Mouse (Mus musculus) heart, postnatal 36 days (tissue): ENCODE results near the gene AI182371. TPM values are rescaled to one million over a fixed set of nuclear protein-coding genes. Genes with fewer than 3 reads are reported as not detected.
A peak's percentile ranks its signal among the peaks of the same experiment; 100 is the strongest.

ENCODE experiments used
- DNase-seq, 2 experiments: peaks; one replicate each; pipeline ENCODE4 v3.0.0; 2021 to 2022
- intact Hi-C: fragments of 180-260 bp; cut with DNase I; formaldehyde crosslinking; loops from one replicate; pipeline ENCODE4 v1.15.1; 2025
- total RNA-seq, 2 experiments: library from RNA; stranded (reverse); gene quantifications; 2 replicates each; pipeline ENCODE4 v1.2.3; 2021

Gene AI182371
- total RNA-seq, 2 experiments from 2014 or later, result 0.27 TPM; not detected in 1

- intact Hi-C loops, result no loop called here
- DNase-seq, result no peak
Observed at GRCm38 (mm10) chr2:35074328-35074727, 27.0 kb downstream of the AI182371 start.

- intact Hi-C loops, result no loop called here
Observed at GRCm38 (mm10) chr2:35072547-35072946, 28.8 kb downstream of the AI182371 start.

GRCm38 (mm10) chr2:35070275-35070674 lies 31.1 kb downstream of the AI182371 start:
- intact Hi-C loops, result no loop called here

More at GRCm38 (mm10) chr2:35072547-35072946, 28.8 kb downstream of the AI182371 start:
- no peak for DNase-seq

GRCm38 (mm10) chr2:35069124-35069523 lies 32.2 kb downstream of the AI182371 start:
- intact Hi-C loops, result no loop called here
- DNase-seq, result no peak

More at GRCm38 (mm10) chr2:35070275-35070674, 31.1 kb downstream of the AI182371 start:
- DNase-seq, result no peak

- intact Hi-C loops, result no loop called here
Observed at GRCm38 (mm10) chr2:35067117-35067516, 34.2 kb downstream of the AI182371 start.

GRCm38 (mm10) chr2:35066525-35067082 lies 34.7 kb downstream of the AI182371 start:
- intact Hi-C loops, result no loop called here
- no peak for DNase-seq

More at GRCm38 (mm10) chr2:35067117-35067516, 34.2 kb downstream of the AI182371 start:
- no peak for DNase-seq

GRCm38 (mm10) chr2:35063333-35064030 lies 37.9 kb downstream of the AI182371 start:
- DNase-seq, result no peak
- intact Hi-C loops, result no loop called here

- DNase-seq, result no peak
- intact Hi-C loops, result no loop called here
Observed at GRCm38 (mm10) chr2:35061338-35061737, 40.0 kb downstream of the AI182371 start, which contains the start of gene Hc. Gene Hc, minus strand, starts transcription at chr2:35061438.

- intact Hi-C loops, result no loop called here
- DNase-seq, result no peak
Observed at GRCm38 (mm10) chr2:35060897-35061296, 40.4 kb downstream of the AI182371 start.

- intact Hi-C loops, result no loop called here
- no peak for DNase-seq
Observed at GRCm38 (mm10) chr2:35060256-35060655, 41.1 kb downstream of the AI182371 start.

GRCm38 (mm10) chr2:35058325-35058724 lies 43.0 kb downstream of the AI182371 start:
- no peak for DNase-seq
- intact Hi-C loops, result no loop called here

- DNase-seq, result no peak
- intact Hi-C loops, result no loop called here
Observed at GRCm38 (mm10) chr2:35057243-35057642, 44.1 kb downstream of the AI182371 start.

GRCm38 (mm10) chr2:35048851-35049250 lies 52.5 kb downstream of the AI182371 start:
- DNase-seq, result no peak
- intact Hi-C loops, result loop anchor here (5.0 to 10.0 kb wide), 2 partner anchors 58 to 226 kb away; partner anchors contain the start of gene Cntrl

GRCm38 (mm10) chr2:35044956-35045355 lies 56.4 kb downstream of the AI182371 start:
- intact Hi-C loops, result loop anchor here (5.0 to 10.0 kb wide), 2 partner anchors 62 to 230 kb away; partner anchors contain the start of gene Cntrl
- peak; percentile 10 to 17 for DNase-seq

GRCm38 (mm10) chr2:35038580-35039375 lies 62.6 kb downstream of the AI182371 start:
- no peak for DNase-seq
- intact Hi-C loops, result no loop called here

Other genes starting within 250 kb of the AI182371 start
- under 1 TPM; 0.69 to 0.76 TPM for gene Cutal, start 227.1 kb downstream of the AI182371 start, total RNA-seq
- 10 to 100 TPM; 13.0 to 14.3 TPM for gene Psmd5, start 226.6 kb downstream of the AI182371 start, total RNA-seq
- gene Phf19, start 187.5 kb downstream of the AI182371 start, total RNA-seq, result under 1 TPM; 0.78 to 0.98 TPM
- 1 to 10 TPM in 1 of 2 experiments, under 1 TPM in 1; 1.00 to 1.8 TPM for gene Traf1, start 139.8 kb downstream of the AI182371 start, total RNA-seq
- not detected for gene Hc, start 40.1 kb downstream of the AI182371 start, total RNA-seq
- gene Cntrl, start 7.9 kb upstream of the AI182371 start, total RNA-seq, result 1 to 10 TPM; 6.9 to 8.0 TPM
- gene Rab14, start 99.6 kb upstream of the AI182371 start, total RNA-seq, result 100 to 1,000 TPM; 133 to 134 TPM
- 100 to 1,000 TPM; 969 to 984 TPM for gene Gsn, start 154.8 kb upstream of the AI182371 start, total RNA-seq
- 10 to 100 TPM; 79.9 to 88.4 TPM for gene Stom, start 235.4 kb upstream of the AI182371 start, total RNA-seq